Mouse (Mus musculus) regulatory T cell (primary cell): ENCODE data around the gene Igsf10.

Source experiments
- in situ Hi-C: fragments of 300-600 bp; cut with MboI, MseI; formaldehyde crosslinking; loops from one replicate; pipeline ENCODE4 v1.15.1; 2025; ENCODE audit warnings: high pct_unique_total_duplicates

The Igsf10 gene

DNA sequence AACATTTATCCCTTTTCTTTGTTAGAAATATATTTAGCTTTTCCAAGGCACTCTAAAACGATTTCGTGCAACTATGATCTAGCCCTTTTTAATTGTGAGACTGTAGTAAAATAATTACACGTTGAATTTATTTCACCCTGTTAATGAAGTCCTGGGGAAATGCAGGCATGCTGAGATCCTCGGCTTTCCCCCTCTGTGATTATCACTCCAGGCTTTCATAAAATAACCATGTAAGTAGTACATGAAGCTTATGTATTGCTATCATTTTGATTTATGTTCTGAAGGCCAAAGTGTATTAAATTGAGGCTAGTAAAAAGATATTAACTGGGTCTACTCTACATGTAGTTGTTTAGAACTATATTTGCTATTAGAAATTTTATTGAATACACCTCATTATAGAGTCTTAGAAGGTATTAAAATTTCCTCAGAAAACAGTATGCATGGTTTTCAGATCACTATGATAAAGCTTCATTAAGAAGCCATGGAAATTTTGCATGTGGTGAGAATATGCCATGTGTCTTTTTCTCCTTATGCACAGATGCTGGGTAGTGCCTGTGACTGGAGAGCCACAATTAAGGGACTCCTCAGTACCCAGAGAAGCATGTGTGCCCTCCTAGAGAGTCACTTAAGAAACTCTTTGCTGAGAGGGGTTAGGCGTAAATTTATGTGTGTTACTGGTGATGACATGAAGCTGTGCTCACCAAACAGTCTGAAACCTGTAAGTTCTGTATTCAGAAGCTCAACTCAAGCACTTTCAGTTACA, 50.6 kb downstream of the Igsf10 start:
- in situ Hi-C loops, result no loop called here

DNA sequence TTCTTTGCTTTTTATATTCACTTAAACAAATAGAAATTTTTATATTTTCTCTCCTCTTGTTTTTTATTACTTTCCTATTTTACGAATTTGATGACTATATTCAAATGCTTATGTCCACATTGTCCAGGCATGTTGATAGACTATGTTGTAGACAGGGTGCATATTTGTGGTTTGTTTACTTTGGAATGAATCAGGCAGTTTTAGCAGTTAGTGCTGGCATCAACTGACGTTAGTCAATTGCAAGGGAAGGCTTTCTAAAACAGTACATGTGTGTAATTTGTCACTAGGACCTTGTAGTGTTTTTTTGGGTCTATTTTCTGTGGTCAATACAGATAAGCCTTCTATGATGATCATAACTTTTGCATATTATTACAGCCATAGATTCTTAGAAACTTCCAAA, 53.6 kb downstream of the Igsf10 start:
- in situ Hi-C loops, result no loop called here

DNA sequence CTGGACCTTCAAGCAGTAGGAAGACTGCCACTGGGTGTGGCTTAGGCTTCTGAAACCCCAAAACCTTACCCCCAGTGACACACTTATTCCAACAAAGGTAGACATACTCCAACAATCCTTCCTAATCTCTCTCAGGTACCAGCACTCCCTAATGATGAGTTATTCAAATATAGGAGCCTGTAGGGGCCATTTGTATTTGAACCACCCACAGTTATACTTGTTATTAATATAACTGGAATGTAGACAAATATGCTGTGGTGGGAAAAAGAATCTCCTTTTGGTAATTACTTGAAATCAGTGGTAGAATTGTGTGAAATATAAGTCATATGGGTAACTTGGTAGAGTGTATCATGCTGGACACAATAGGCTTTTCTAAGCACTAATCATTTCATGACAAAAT, 65.6 kb downstream of the Igsf10 start:
- in situ Hi-C loops, result loop anchor here (10.0 kb wide), 1 partner anchor 594 kb away; no protein-coding TSS in a partner anchor

DNA sequence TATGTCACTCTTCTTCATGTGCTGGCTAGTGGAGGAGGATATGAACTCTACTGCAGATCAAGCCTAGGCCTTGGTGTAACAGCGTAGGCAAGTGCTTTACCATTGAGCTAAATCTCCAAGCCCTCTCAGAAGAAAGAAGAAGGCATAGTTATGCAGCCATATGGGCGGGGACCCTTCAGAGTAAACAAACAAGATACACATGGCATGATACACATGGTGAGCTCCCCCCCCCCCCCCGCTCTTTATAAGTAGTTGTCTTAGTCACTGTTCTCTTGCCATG, 66.0 kb downstream of the Igsf10 start:
- in situ Hi-C loops, result loop anchor here (10.0 kb wide), 1 partner anchor 593 kb away; no protein-coding TSS in a partner anchor

DNA sequence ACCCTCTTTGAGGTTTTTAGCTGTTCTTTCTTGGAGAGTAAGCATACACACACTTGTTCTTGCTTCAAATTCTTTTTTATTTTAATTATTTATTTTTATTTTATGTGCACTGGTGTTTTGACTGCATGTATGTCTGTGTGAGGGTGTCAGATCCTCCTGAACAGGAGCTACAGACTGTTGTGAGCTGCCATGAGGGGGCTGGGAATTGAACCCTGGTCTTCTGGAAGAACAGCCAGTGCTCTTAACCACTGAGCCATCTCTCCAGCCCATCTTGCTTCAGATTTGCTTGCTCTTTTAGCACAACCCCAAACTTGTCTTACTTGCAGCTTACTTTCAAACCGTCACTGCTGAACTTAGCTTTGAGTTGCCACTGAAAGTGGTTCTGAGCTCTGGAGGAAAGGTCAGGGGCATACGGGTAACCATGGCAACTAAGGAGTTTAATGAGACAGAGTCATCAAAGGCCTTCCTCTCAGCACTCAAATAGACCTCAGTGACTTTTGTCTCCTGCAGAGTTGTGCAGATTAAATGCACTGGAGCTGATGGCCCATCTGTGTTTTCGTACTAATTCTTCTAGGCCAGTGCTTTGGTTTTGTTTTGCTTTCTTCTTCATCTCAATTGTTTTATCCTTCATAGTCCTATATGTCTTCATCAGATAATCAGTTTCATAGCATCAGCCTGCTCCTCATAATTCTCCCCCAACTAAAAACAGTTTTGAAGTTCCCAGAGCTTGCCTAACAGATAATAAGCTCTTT, 66.5 kb downstream of the Igsf10 start:
- in situ Hi-C loops, result loop anchor here (10.0 kb wide), 1 partner anchor 593 kb away; no protein-coding TSS in a partner anchor

DNA sequence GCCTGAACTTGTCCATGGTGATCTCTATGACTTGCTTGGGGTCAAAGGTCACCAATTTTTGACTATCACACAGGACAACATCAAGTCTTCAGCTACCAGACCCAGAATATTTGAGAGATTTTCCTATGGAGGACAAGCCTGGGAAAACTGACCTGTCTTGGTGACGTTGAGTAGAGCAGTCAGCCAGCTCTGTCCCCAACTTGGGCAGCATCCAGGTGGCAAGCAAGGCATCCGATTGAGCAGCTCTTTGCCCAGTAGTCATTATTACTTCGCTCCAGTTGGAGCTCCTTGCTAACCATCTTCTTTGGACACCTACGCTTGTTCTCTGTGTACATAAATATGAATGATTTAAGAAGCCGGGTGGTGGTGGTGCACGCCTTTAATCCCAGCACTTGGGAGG, 73.4 kb downstream of the Igsf10 start:
- in situ Hi-C loops, result loop anchor here (10.0 kb wide), 1 partner anchor 586 kb away; no protein-coding TSS in a partner anchor
